Mouse (Mus musculus) neural tube, embryonic 11.5 days (tissue): ENCODE measurements around the gene Cwc27. TPM values are rescaled to one million over a fixed set of nuclear protein-coding genes. Genes with fewer than 3 reads are reported as not detected.

Experiments used
- ATAC-seq: fragments of 200-750 bp; cut with Nextera tagmentation; 2 replicates; pipeline ENCODE4 v1.8.0; 2017; ENCODE audit warnings: moderate number of reproducible peaks, mild to moderate bottlenecking, moderate TSS enrichment, moderate library complexity; ENCODE audit not compliant: insufficient read depth, low FRiP score, low TSS enrichment
- DNase-seq: peaks from one replicate; pipeline ENCODE4 v3.0.0-alpha.2; 2015; ENCODE audit warnings: low spot score
- H3K27ac ChIP-seq: fragments of 300-500 bp; sonication (generic); 2 replicates; pipeline ENCODE4 v1.5.1; 2014; ENCODE audit warnings: low read depth, mild to moderate bottlenecking, low read length
- H3K27me3 ChIP-seq: fragments of 300-500 bp; sonication (generic); 2 replicates; pipeline ENCODE4 v1.6.1; 2014; ENCODE audit warnings: mild to moderate bottlenecking, low read length, mixed read lengths; ENCODE audit not compliant: control insufficient read depth, insufficient read depth
- H3K36me3 ChIP-seq: fragments of 300-500 bp; sonication (generic); 2 replicates; pipeline ENCODE4 v1.6.1; 2014; ENCODE audit warnings: mild to moderate bottlenecking, low read length, moderate library complexity, mixed read lengths; ENCODE audit not compliant: control insufficient read depth, insufficient read depth
- H3K4me1 ChIP-seq: fragments of 300-500 bp; sonication (generic); 2 replicates; pipeline ENCODE4 v1.6.1; 2014; ENCODE audit warnings: low read length, mixed read lengths; ENCODE audit not compliant: control insufficient read depth, insufficient read depth
- H3K4me2 ChIP-seq: fragments of 300-500 bp; sonication (generic); 2 replicates; pipeline ENCODE4 v1.6.1; 2014; ENCODE audit warnings: low read depth, mild to moderate bottlenecking, moderate library complexity
- H3K4me3 ChIP-seq: fragments of 300-500 bp; sonication (generic); 2 replicates; pipeline ENCODE4 v1.5.1; 2014; ENCODE audit warnings: low read depth, low read length
- H3K9ac ChIP-seq: fragments of 300-500 bp; sonication (generic); 2 replicates; pipeline ENCODE4 v1.6.1; 2014; ENCODE audit warnings: mild to moderate bottlenecking, low read length
- H3K9me3 ChIP-seq: fragments of 300-500 bp; sonication (generic); 2 replicates; pipeline ENCODE4 v1.6.1; 2016; ENCODE audit warnings: low read length; ENCODE audit not compliant: control insufficient read depth
- WGBS: fragments of 180-500 bp; shearing (Covaris S2); extraction: QIAGEN DNeasy Blood & Tissue Kit; methylation state at CpG from one replicate; pipeline ENCODE4 v1.1.7; 2014; 5-methylcytosine and 5-hydroxymethylcytosine counted together
- polyA plus RNA-seq: library from polyadenylated mRNA; unstranded; fragments of >200 nt; fragmentation: Nextera tagmentation; extraction: Ambion mirVana; gene quantifications from 2 replicates; pipeline ENCODE4 v1.2.1, GENCODE M21; 2014

The Cwc27 gene
- polyA plus RNA-seq, 1 experiment from 2014 or later = 34.3 TPM

GRCm38 (mm10) chr13:104629621-104630020, 187.3 kb downstream of the Cwc27 start:
- H3K9me3 ChIP-seq = no peaks in the 10 kb centered on the region
- H3K4me1 ChIP-seq = no peaks in the 10 kb centered on the region
- 95% methylated on average over 11 of the region's 11 CpGs for WGBS
- no peak overlapping the region for H3K4me3 ChIP-seq
- no peak overlapping the region for H3K4me2 ChIP-seq
- H3K36me3 ChIP-seq = no peaks in the 10 kb centered on the region; the same call in 1 of the 2 replicates
- ATAC-seq = no peak
- no peak for DNase-seq
- no peak overlapping the region for H3K9ac ChIP-seq
- H3K27ac ChIP-seq = no peak overlapping the region
- no peaks in the 10 kb centered on the region for H3K27me3 ChIP-seq

- ATAC-seq (no peak), DNase-seq (no peak)
- H3K9me3 ChIP-seq = no peaks in the 10 kb centered on the region
- 69% methylated on average over 4 of the region's 4 CpGs for WGBS
- H3K4me3 ChIP-seq = no peak overlapping the region
- no peak overlapping the region for H3K4me2 ChIP-seq
- no peaks in the 10 kb centered on the region for H3K27me3 ChIP-seq
- no peaks in the 10 kb centered on the region for H3K4me1 ChIP-seq
- H3K27ac ChIP-seq = no peak overlapping the region
- no peak overlapping the region for H3K9ac ChIP-seq
- no peaks in the 10 kb centered on the region; the same call in 1 of the 2 replicates for H3K36me3 ChIP-seq
These were observed 188.9 kb downstream of the Cwc27 start for GRCm38 (mm10) chr13:104628019-104628418.

- Histone ChIP-seq H3K9ac (no peak overlapping the region), H3K36me3 (no peaks in the 10 kb centered on the region; the same call in 1 of the 2 replicates), H3K9me3 (no peaks in the 10 kb centered on the region), H3K27me3 (no peaks in the 10 kb centered on the region), H3K4me1 (no peaks in the 10 kb centered on the region), H3K4me3 (no peak overlapping the region), H3K4me2 (no peak overlapping the region), H3K27ac (no peak overlapping the region)
- ATAC-seq (no peak), DNase-seq (no peak)
- WGBS = 77% methylated on average over 11 of the region's 11 CpGs
These were observed 189.6 kb downstream of the Cwc27 start for GRCm38 (mm10) chr13:104627169-104627909.

DNA sequence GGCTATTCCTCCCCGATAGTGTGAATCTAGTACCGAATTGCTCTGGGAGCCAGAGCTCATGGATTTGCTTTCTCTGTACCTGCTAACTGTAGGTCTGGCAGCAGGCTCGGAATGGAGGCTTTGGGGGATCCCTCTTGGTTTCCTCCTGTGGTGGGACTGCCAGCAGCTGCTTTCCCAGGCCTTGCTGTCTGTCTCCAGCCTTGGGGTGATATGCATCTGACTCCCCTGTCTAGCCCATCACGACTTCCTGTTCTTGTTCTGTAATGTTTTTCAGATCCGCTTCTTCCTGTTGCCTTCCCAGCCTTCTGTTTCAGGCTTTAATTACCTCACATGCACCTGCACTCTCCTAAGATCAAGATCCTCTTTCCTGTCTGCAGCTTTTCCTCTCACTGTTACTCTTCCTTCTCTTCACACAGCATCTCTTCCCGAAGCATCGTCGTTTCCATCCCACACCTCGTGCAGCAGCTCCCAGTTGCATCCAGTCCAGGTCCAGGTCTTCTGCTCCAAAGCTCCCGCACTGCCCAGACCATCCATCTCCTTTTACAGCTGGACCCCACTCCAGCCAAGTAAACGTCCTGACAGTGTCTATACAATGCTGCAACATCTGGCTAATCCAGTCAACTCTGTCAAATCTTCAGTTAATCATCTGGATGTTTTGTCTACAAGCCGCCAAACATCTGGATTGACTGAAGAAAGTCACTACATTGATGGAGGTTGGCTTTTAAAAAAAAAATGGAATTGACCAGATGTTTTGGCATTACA, 193.6 kb downstream of the Cwc27 start:
- no peak overlapping the region for H3K9ac ChIP-seq
- ATAC-seq = no peak
- no peak overlapping the region for H3K4me3 ChIP-seq
- H3K27ac ChIP-seq = no peak overlapping the region
- DNase-seq = no peak
- no peaks in the 10 kb centered on the region for H3K36me3 ChIP-seq
- no peaks in the 10 kb centered on the region for H3K4me1 ChIP-seq
- 84% methylated on average over 12 of the region's 12 CpGs for WGBS
- H3K4me2 ChIP-seq = no peak overlapping the region
- H3K27me3 ChIP-seq = no peaks in the 10 kb centered on the region
- H3K9me3 ChIP-seq = no peaks in the 10 kb centered on the region

- WGBS = 84% methylated on average over 6 of the region's 6 CpGs
These were observed 194.7 kb downstream of the Cwc27 start for GRCm38 (mm10) chr13:104622102-104622743.

DNA sequence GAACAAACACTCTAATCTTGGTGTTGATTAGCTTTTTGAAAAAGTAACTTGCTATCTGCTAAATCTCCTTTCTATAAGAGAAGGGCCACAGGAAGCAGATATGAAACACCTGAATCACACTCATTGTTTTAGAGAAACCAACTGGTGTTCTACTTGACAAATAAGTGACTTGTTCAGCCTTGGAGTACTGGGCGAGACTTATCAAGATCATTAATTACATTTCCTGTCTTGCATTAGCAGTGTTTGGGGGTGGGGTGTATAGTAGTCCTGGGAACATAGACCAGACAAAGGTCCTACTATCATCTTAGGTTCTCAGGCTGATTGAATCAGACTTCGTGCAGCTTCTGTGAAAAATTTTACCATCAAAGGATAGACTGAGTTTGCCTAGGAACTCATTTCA, 196.5 kb downstream of the Cwc27 start:
- Histone ChIP-seq H3K9ac (no peak overlapping the region), H3K4me2 (no peak overlapping the region), H3K9me3 (no peaks in the 10 kb centered on the region), H3K4me3 (no peak overlapping the region), H3K27ac (no peak overlapping the region), H3K36me3 (no peaks in the 10 kb centered on the region), H3K27me3 (no peaks in the 10 kb centered on the region), H3K4me1 (no peaks in the 10 kb centered on the region)
- 73% methylated on average over 2 of the region's 2 CpGs for WGBS
- DNase-seq = no peak
- no peak for ATAC-seq

More at GRCm38 (mm10) chr13:104622102-104622743, 194.7 kb downstream of the Cwc27 start:
- Histone ChIP-seq H3K4me1 (no peaks in the 10 kb centered on the region), H3K9ac (no peak overlapping the region), H3K27ac (no peak overlapping the region), H3K4me2 (no peak overlapping the region), H3K4me3 (no peak overlapping the region), H3K36me3 (no peaks in the 10 kb centered on the region), H3K9me3 (no peaks in the 10 kb centered on the region), H3K27me3 (no peaks in the 10 kb centered on the region)
- ATAC-seq = no peak
- DNase-seq = no peak

DNA sequence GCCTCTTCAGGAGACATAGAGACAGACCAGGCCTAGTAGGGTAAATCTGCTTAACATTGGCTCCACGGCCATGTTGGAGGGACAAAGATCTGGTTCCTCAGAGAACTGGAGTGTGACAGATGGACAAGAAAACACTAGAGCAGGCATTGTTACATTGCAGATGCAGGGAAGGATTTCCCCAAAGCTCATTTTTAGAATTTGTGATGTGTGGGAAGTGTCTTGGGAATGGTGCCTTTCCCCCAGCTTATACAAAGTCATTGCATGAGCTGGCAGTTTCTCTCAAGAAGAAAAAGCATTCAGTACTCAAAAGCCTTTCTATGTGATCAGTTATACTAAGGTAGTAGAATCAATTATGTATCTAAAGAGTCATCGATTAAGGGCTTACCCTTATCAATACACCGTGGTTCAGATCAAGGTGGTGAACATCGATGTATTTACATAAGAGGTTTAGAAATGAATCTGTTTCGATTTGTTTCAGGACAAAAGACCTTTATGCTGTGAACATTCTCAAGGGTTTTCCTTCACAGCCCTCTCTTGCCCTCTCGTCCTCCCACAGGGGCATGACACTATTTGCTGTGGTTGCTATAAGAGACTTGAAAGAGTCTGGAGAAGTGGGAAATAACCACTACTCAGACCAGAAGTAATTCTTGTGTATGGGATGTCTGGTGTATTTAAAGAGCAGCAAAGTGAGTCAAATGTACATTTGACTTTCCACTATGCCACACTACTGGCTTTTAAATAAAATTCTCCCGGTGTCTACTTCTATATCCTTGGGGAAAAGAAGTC, 197.2 kb downstream of the Cwc27 start:
- H3K4me3 ChIP-seq = no peak overlapping the region
- H3K27ac ChIP-seq = no peak overlapping the region
- H3K4me1 ChIP-seq = no peaks in the 10 kb centered on the region
- ATAC-seq (no peak), DNase-seq (no peak)
- no peak overlapping the region for H3K4me2 ChIP-seq
- no peak overlapping the region for H3K9ac ChIP-seq
- H3K9me3 ChIP-seq = no peaks in the 10 kb centered on the region
- WGBS = 91% methylated on average over 7 of the region's 7 CpGs
- no peaks in the 10 kb centered on the region for H3K36me3 ChIP-seq
- H3K27me3 ChIP-seq = no peaks in the 10 kb centered on the region

DNA sequence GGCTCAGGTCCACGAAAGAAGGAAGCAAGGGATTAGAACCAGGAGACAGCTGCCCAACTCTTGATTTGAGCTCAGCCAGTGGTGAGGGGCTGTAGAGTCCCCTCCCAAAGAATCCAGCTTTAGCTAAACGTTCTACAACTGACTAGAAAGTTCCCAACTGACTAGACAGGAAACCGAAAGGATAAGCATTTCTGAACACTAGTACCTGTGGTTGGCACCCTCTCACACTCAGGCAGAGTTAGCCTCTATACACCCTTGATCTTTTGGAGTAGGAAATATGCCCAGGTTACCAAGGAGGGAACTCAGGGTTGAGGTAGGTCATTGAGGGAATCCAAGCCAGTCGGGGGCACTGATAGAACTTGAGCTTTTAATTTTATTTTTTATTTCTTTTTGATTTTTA, 199.7 kb downstream of the Cwc27 start:
- 90% methylated on average over 4 of the region's 4 CpGs for WGBS
- no peak overlapping the region for H3K9ac ChIP-seq

More for the DNA sequence above, 199.7 kb downstream of the Cwc27 start:
- Histone ChIP-seq H3K36me3 (no peaks in the 10 kb centered on the region), H3K4me3 (no peak overlapping the region), H3K27ac (no peak overlapping the region), H3K9me3 (no peaks in the 10 kb centered on the region), H3K4me2 (no peak overlapping the region), H3K27me3 (no peaks in the 10 kb centered on the region), H3K4me1 (no peaks in the 10 kb centered on the region)
- DNase-seq (no peak), ATAC-seq (no peak)
